Mouse (Mus musculus) thymus, postnatal 4 days (tissue): ENCODE data around the gene Spata48.

Experiments
- DNase-seq: peaks from one replicate; pipeline ENCODE4 v3.0.0; 2021

The Spata48 gene

GRCm38 (mm10) chr11:11545948-11546347, 84.1 kb downstream of the Spata48 start:
- DNase-seq: no peak

- DNase-seq: no peak
Measured at GRCm38 (mm10) chr11:11546903-11547511, 85.1 kb downstream of the Spata48 start.

GRCm38 (mm10) chr11:11547597-11548240, 85.8 kb downstream of the Spata48 start:
- DNase-seq: no peak

- peak; percentile 42 for DNase-seq
Measured at GRCm38 (mm10) chr11:11555563-11555962, 93.7 kb downstream of the Spata48 start.

GRCm38 (mm10) chr11:11556186-11556585, 94.3 kb downstream of the Spata48 start:
- DNase-seq: peak; percentile 51

GRCm38 (mm10) chr11:11557173-11557967, 95.5 kb downstream of the Spata48 start:
- peak; percentile 91 for DNase-seq

GRCm38 (mm10) chr11:11558662-11559061, 96.8 kb downstream of the Spata48 start:
- no peak for DNase-seq

- no peak for DNase-seq
Measured at GRCm38 (mm10) chr11:11559099-11559686, 97.3 kb downstream of the Spata48 start.

GRCm38 (mm10) chr11:11561118-11561517, 99.2 kb downstream of the Spata48 start:
- DNase-seq: no peak

- DNase-seq: peak; percentile 68
Measured at GRCm38 (mm10) chr11:11564266-11565044, 102.6 kb downstream of the Spata48 start.
